Mouse (Mus musculus) erythroblast, adult 5-6 weeks (primary cell): ENCODE measurements at regions not wholly inside any gene's neighbourhood (a gene's known extent, or its start where the extent isn't known, plus 50 kb on each side); places are given as distances from the start of the nearest gene placed in this dataset.

Source experiments
- ATAC-seq: replicated peaks from 2 replicates; pipeline ENCODE4 v1.8.0; 2016; ENCODE audit warnings: moderate number of reproducible peaks, mild to moderate bottlenecking, moderate TSS enrichment, inconsistent platforms; ENCODE audit not compliant: poor library complexity, low FRiP score, severe bottlenecking

DNA sequence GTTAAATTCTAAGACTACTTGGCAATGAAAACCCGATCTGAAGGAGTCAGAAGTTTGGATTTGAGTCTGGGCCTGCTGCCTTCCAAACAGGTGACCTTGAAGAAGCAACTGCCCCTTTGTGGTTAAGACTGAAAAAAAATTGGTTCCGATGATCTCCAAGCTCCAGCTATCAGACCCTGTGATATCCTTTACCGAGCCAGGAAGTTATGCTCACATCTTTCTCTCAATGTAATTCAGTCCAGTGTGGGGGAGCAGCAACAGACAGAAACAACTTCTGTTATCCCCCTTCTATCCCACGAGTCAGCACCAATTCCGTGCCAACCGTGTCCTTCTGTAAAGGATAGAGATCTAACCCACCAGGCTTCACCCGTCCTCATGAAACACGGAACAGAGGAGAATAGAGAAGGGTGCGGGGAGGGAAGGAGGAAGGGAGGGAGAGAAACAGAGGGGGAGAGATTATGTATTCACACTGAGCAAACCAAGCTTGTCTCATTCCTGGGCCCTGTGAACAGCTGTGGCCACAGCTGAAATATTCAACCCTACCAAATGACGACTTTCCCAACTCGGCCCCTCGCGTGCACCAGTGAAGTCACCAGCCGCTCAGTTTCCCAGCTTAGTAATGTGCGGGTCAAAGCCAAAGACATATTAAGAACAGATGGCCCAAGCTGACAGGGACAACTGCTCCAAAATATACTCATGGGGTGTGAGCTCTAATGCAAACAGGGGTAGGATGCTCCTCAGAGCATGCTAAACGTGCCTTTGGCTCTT is 164.9 kb downstream of the Gas1 start:
- ATAC-seq = no peak

DNA sequence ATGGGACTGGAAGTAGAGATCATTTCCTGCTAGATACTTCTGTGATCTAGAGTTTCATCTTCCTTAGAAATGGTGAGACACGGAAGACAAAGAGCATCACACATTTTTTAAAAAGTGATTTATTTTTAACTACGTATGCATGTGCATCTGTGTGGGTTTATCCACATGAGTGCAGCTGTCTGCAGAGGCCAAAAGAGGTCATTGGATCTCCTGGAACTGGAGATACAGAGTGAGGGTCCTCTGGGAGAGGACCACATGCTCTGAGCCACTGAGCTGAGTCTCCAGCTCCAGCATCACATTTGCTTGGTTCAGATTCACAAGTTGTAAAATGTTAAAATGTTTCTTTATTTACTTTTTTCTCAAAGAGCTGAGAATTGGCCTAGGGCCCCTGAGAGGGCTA is 166.1 kb downstream of the Gas1 start:
- no peak for ATAC-seq

DNA sequence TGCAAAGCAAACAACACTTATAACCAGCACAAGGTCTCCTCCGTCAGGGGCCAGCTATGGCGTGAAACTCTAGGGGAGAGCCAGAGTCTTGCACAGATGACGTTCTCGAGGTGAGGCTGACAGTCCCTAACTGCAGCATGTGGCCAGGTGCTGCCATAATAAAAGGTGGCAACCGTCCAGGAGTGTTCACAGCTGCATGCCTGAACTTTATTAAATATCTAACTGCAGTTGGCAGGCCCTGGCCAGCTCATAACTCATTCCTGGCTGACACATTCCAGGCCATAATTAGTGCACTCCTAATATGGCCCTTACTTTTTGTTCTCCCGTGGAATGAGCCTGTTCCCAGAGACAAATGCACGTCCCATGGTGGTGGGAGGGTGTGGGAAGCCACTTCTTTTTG is 169.6 kb downstream of the Gas1 start:
- no peak for ATAC-seq

- ATAC-seq = no peak
Measured at GRCm38 (mm10) chr13:60007031-60007430, 170.1 kb downstream of the Gas1 start.

DNA sequence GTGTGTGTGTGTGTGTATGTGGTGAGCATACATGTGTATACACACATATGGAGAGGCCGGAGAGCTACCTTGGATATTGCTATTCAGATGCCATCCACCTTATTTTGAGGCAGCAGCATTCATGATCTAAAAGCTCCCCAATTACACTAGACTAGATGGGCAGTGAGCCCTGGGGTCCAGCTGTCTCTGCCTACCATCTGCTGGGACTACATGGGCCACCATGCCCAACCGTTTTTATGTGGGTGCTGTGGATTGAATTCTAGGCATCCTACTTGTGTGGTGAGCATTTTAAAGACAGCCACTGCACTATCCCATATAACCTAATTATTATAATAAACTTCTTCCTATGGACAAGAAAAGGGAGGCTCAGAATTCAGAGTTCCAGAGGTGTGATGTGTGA is 172.6 kb downstream of the Gas1 start:
- no peak for ATAC-seq

GRCm38 (mm10) chr13:60002098-60002497 is 175.1 kb downstream of the Gas1 start:
- ATAC-seq = no peak

- no peak for ATAC-seq
Measured at GRCm38 (mm10) chr13:60001637-60002036, 175.5 kb downstream of the Gas1 start.

DNA sequence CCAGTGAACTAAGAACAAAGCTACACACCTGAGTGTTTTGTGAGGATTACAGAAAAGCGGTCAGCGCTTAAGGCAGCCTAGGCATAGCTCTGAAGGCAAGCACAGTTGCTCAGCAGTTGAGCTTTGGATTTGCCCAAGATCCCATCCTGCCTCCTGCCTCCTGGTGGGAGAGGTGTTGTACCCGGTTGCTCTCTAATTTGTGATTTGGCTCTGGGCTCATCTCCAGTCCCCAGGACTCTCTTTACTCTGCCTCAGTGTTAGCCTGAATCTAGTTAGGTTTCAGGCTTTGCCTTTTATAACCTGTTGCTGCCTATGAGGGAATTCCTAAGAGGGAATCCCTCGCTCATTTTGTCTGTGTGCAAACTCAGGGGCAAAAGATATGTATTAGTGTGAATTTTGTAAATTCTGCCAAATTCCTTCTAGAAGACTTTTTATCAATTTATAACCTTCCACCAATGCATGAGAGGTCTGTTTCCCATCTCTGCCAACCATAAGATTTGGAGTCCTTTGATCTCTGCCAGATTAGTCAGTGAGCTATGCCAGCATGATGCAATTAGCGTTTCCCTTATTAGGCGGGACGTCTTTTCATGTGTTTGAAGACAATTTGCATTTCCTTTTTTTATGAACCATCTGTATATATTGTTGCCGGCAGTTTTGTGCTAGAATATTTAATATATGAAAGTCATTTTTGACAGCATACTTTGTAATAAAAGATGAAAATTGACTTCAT is 176.4 kb downstream of the Gas1 start:
- no peak for ATAC-seq

DNA sequence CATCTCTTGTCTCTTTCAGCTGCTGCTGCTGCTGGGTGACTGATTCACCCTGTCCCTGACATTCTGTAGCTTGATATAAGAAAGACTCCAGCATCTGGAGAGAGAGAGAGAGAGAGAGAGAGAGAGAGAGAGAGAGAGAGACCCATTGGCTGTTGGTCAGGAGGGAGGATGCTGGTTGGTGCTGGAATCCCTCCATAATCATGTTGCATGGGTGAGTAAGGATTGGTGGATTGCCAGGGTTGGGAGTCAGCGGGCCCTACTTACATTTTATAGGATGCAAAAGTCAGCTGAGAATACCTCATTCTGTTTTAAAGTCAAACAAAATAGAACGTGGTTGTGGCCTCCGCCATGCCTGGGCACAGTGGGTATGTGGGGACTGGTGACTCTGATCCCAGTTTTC is 174.5 kb upstream of the Tut7 start:
- no peak for ATAC-seq

DNA sequence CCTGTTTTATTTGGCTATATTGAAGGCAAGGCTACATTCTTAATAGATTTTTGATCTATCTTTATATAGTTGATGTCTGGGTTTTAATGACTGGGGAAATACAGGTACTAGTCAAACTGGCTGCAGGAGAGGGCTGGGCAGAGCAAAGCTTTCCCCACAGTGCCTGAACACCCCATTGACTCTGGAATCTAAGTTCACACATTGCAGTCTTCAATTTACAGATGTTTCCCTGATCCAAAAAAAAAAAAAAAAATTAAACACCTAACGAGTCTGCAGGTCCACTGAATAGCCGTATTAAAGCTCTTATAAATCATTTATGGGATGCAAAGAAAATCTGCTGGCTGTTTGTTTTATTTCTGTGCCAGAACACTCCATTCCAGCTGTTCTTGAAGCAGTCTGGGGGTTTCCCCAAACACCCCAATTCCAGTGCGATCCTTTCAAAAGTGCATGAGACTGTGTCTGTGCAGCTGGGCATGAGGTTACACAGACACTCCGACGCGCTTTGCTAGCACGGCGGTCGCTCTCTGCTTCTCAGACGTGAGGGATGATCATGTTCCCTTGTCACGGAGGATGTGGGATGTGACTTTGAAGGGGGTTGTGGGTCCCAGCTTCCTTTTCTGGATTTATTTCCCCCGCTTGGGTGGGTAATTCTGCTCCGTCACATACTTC is 173.3 kb upstream of the Tut7 start:
- no peak for ATAC-seq

GRCm38 (mm10) chr13:59992780-59993501 is 170.0 kb upstream of the Tut7 start:
- no peak for ATAC-seq

- no peak for ATAC-seq
Measured at GRCm38 (mm10) chr13:59992346-59992745, 169.4 kb upstream of the Tut7 start.

DNA sequence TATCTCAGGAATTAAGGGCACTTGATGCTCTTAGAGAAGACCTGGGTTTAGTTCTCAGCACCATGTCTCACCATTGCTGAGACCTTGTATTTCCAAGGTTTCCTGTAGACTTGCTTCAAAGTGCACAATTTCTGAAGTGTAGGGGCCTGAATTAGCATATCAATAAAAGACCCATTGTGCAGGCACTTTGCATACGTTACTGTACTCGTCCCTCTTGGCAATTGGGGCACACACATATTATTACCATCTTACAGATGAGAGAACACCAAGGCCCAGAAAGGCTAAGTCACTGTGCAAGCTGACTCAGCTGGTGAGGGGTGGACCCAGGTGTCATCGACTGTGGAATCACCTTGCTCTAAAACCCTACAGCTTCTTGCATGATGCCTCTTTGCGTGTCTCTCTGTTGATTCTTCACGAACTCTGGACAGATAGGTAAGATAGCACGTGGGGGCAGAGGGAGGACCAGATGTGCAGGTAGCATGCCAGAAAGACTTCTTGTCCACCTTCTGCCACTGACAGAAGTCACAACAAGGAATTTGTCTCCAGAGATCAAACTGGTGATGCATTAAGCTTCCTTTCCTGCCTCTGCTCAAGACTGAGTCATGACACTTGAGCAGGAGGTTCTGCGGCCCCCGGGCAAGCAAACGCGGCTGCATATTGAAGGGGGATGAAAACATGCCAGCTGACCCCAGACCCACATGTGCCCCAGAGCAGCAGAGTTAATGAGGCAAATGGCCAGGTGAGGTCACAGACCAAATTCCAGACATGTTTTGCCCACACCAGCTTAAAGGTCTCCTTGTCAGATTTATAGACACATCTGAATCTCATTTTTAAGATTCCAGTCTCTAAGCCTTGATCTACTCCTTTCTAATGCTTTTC is 167.7 kb upstream of the Tut7 start:
- ATAC-seq = no peak

DNA sequence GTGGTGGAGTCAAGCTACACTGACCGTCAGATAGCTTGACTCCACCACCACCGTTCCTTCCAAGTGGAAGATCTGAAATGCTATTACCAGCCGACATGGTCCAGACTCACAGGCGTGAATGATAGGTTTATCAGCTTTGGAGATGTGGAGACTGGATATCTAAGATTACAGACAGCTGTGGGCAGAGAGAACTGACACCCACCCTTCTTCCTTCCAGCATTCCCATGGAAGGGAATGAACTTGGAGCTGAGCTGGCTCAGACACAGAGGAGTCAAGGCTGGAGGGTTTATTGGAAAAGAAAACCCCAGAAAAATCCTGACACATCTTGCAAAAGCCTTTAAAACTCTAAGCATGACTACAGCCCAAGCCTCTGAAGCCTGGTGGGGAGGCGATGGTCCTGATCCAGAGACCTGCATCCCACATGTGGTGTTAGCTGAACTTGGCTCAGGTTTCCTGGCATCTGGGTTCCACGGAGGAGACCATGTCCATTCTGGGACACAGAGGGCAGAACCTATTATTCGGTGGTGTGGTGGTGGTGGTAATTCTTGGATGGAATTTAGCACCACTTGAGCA is 165.5 kb upstream of the Tut7 start:
- ATAC-seq = no peak

DNA sequence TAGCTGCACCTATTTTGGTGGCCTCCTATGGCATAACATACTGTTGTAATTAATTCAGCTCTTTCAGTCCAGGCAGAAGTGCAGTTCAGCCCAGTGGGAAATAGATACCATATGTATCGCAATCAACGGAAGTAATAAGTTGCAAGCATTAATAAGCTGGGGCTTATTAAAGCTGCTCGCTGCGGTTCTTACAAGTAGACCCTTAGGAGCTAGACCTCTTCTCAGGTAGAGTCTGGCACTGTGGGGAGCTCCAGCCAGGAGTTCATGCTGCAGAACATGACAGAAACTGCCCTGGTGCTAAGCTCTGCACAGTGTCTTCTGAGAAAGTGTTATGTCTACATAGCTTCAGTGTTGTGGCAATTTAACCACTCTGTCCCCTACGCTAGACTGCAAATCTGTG is 153.5 kb upstream of the Tut7 start:
- no peak for ATAC-seq

GRCm38 (mm10) chr13:59972093-59972427 is 149.1 kb upstream of the Tut7 start:
- ATAC-seq = no peak

GRCm38 (mm10) chr13:59971231-59972092 is 148.5 kb upstream of the Tut7 start:
- no peak for ATAC-seq

GRCm38 (mm10) chr13:59970430-59970829 is 147.5 kb upstream of the Tut7 start:
- ATAC-seq = no peak
